Mouse (Mus musculus): Measurements from ENCODE around the gene Gm20388.

GRCm38 (mm10) chr8:122955195-122955594 is 3044.6 kb downstream of the Gm20388 start:
- TF ChIP-seq POLR2A (IDR thresholded peaks at IDR 0.05; ENCODE audit: borderline replicate concordance, insufficient read depth, low read length), result no peak
- TF ChIP-seq CTCF (IDR thresholded peaks at IDR 0.05; ENCODE audit: borderline replicate concordance, insufficient read depth, low read depth, low read length), result no peak
